Mouse (Mus musculus) liver, embryonic 14.5 days (tissue): ENCODE results near the gene Gm47429.

Source experiments
- CTCF ChIP-seq: IDR thresholded peaks from 2 replicates; pipeline ENCODE4 v1.5.1; 2016; ENCODE audit warnings: antibody characterized with exemption, low read depth, control low read depth
- EP300 ChIP-seq: IDR thresholded peaks from 2 replicates; pipeline ENCODE4 v1.6.1; 2016; ENCODE audit warnings: antibody characterized with exemption, low read depth

GRCm38 (mm10) chr13:50418421-50418820 is 25.3 kb downstream of the Gm47429 start:
- TF ChIP-seq CTCF: no peak
- no peak for TF ChIP-seq EP300
